Mouse (Mus musculus): ENCODE results near the gene Gm8693.
"Not testable (repeated sequence)": the region's sequence is repeated elsewhere in the genome, so short reads cannot be mapped to it uniquely, and the experiment has no call there.

The Gm8693 gene

DNA sequence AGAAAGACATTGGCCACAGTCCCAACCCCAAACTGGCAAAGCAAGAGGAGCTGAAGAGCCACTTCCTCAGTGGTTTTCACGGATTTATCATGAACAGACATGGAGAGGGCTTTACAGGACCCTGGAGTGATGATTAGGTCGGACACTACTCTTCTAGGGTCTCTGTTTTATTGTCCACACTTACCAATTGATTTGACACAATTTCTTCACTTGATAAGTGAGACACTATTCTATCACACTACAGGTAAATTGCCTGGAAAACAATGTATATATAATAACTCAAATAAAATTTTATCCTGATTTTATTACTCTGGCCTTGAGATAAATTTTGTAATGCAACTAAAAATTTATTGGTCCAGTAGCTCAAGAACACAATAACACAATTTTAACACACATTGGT, at the start of gene Gm8693:
TSS of gene Gm8693 (minus strand) at position 101 of the 400 bp plus-strand sequence.
- DNase-seq, result not testable (repeated sequence)

DNA sequence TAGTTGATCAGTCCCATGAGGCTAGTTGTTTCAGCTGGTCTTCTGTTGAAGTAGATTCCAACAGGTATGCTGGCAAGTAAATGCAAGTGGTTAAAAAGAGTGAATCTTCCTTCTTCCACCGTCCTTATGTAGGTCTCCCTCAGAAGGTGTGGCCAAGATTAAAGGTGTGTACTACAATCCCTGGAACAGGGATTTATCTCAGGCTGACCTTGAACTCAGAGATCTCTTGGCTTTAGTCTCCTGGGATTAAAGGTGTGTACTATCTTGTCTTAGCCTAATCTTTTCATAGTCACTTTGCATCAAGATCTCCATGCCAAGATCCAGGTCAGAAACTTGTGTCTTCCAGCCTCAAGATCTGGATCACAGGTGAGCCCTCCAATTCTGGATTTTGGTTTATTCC, 27.5 kb upstream of the Gm8693 start, which contains the start of gene Gm4567:
TSS of gene Gm4567 (minus strand) at position 101 of the 400 bp plus-strand sequence.
- DNase-seq, result not testable (repeated sequence)

DNA sequence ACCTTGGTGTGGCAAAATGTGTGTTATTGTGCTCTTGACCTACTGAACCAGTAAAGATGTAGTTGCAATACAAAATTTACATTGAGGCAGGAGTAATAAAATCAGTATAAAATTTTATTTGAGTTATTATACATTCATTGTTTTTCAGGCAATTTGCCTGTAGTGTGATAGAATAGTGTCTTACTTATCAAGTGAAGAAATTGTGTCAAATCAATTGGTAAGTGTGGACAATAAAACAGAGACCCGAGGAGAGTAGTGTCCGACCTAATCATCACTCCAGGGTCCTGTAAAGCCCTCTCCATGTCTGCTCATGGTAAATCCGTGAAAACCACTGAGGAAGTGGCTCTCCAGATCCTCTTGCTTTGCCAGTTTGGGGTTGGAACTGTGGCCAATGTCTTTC, 34.4 kb downstream of the Gm8693 start, which contains the start of gene Vmn1r155:
TSS of gene Vmn1r155 (plus strand) at position 301 of the 400 bp plus-strand sequence.
- DNase-seq, result not testable (repeated sequence)

Data from kidney, postnatal 14 days (tissue).